Mouse (Mus musculus) hindbrain, embryonic 15.5 days (tissue): ENCODE results near the gene Rnf169. TPM values are rescaled to one million over a fixed set of nuclear protein-coding genes. Genes with fewer than 3 reads are reported as not detected.
A peak's percentile ranks its signal among the peaks of the same experiment; 100 is the strongest.

Experiments
- ATAC-seq: fragments of 200-750 bp; cut with Nextera tagmentation; 2 replicates; pipeline ENCODE4 v1.8.0; 2017; ENCODE audit warnings: low read depth, moderate number of reproducible peaks, moderate TSS enrichment; ENCODE audit not compliant: low FRiP score
- H3K27ac ChIP-seq: fragments of 300-500 bp; sonication (generic); replicated peaks from 2 replicates; pipeline ENCODE4 v1.5.1; 2015; ENCODE audit warnings: mild to moderate bottlenecking, inconsistent platforms
- H3K27me3 ChIP-seq: fragments of 300-500 bp; sonication (generic); 2 replicates; pipeline ENCODE4 v1.6.1; 2015; ENCODE audit warnings: control low read depth, inconsistent platforms
- H3K36me3 ChIP-seq: fragments of 300-500 bp; sonication (generic); 2 replicates; pipeline ENCODE4 v1.6.1; 2015; ENCODE audit warnings: control low read depth, inconsistent platforms
- H3K4me1 ChIP-seq: fragments of 300-500 bp; sonication (generic); replicated peaks from 2 replicates; pipeline ENCODE4 v1.6.1; 2015; ENCODE audit warnings: control low read depth, inconsistent platforms
- H3K4me2 ChIP-seq: fragments of 300-500 bp; sonication (generic); 2 replicates; pipeline ENCODE4 v1.6.1; 2015; ENCODE audit warnings: moderate library complexity, mild to moderate bottlenecking, inconsistent platforms
- H3K4me3 ChIP-seq: fragments of 300-500 bp; sonication (generic); 2 replicates; pipeline ENCODE4 v1.5.1; 2015; ENCODE audit warnings: mild to moderate bottlenecking, inconsistent platforms
- H3K9ac ChIP-seq: fragments of 300-500 bp; sonication (generic); 2 replicates; pipeline ENCODE4 v1.6.1; 2015; ENCODE audit warnings: inconsistent platforms
- H3K9me3 ChIP-seq: fragments of 300-500 bp; sonication (generic); 2 replicates; pipeline ENCODE4 v1.6.1; 2016; ENCODE audit warnings: control low read depth, inconsistent platforms
- WGBS: fragments of 180-500 bp; shearing (Covaris S2); methylation state at CpG from one replicate; pipeline ENCODE4 v1.1.7; 2015; 5-methylcytosine and 5-hydroxymethylcytosine counted together
- polyA plus RNA-seq: library from polyadenylated mRNA; unstranded; fragments of >200 nt; fragmentation: Nextera tagmentation; extraction: Ambion mirVana; gene quantifications from 2 replicates; pipeline ENCODE4 v1.2.1, GENCODE M21; 2015

Gene Rnf169
- polyA plus RNA-seq, 1 experiment from 2014 or later, result 4.6 TPM

GRCm38 (mm10) chr7:99926916-99927714 is 53.1 kb downstream of the Rnf169 start:
- ATAC-seq, result no peak
- no peak overlapping the region for H3K4me3 ChIP-seq
- no peak overlapping the region for H3K4me2 ChIP-seq
- 80% methylated on average over 10 of the region's 10 CpGs for WGBS
- H3K9me3 ChIP-seq, result no peaks in the 10 kb centered on the region
- H3K9ac ChIP-seq, result no peak overlapping the region
- H3K27me3 ChIP-seq, result no peaks in the 10 kb centered on the region
- H3K36me3 ChIP-seq, result peaks cover 33% of the 10 kb centered on the region
- no peaks in the 10 kb centered on the region for H3K4me1 ChIP-seq
- no peak overlapping the region for H3K27ac ChIP-seq

- no peak overlapping the region for H3K4me3 ChIP-seq
- no peak for ATAC-seq
- peaks cover 18% of the 10 kb centered on the region for H3K36me3 ChIP-seq
- peaks cover 20% of the 10 kb centered on the region for H3K4me1 ChIP-seq
- H3K4me2 ChIP-seq, result no peak overlapping the region
- no peak overlapping the region for H3K27ac ChIP-seq
- H3K9me3 ChIP-seq, result no peaks in the 10 kb centered on the region
- 91% methylated on average over 2 of the region's 2 CpGs for WGBS
- no peak overlapping the region for H3K9ac ChIP-seq
- H3K27me3 ChIP-seq, result peaks cover 17% of the 10 kb centered on the region; the same call in 1 of the 2 replicates
Observed at GRCm38 (mm10) chr7:99920416-99920815, 59.8 kb downstream of the Rnf169 start.

- peaks cover 14% of the 10 kb centered on the region for H3K36me3 ChIP-seq
- H3K9me3 ChIP-seq, result no peaks in the 10 kb centered on the region
- H3K4me1 ChIP-seq, result peaks cover 20% of the 10 kb centered on the region
- no peak for ATAC-seq
- no peak overlapping the region for H3K27ac ChIP-seq
- H3K4me3 ChIP-seq, result no peak overlapping the region
- no peak overlapping the region for H3K4me2 ChIP-seq
- 93% methylated on average over 6 of the region's 6 CpGs for WGBS
- no peak overlapping the region for H3K9ac ChIP-seq
- H3K27me3 ChIP-seq, result peaks cover 17% of the 10 kb centered on the region; the same call in 1 of the 2 replicates
Observed at GRCm38 (mm10) chr7:99919971-99920370, 60.3 kb downstream of the Rnf169 start.

GRCm38 (mm10) chr7:99919164-99919563 is 61.1 kb downstream of the Rnf169 start:
- Histone ChIP-seq H3K4me1 (peaks cover 20% of the 10 kb centered on the region), H3K9ac (no peak overlapping the region), H3K9me3 (no peaks in the 10 kb centered on the region), H3K36me3 (peaks cover 8% of the 10 kb centered on the region; the same call in 1 of the 2 replicates), H3K27ac (no peak overlapping the region), H3K4me3 (no peak overlapping the region), H3K4me2 (no peak overlapping the region), H3K27me3 (peaks cover 17% of the 10 kb centered on the region; the same call in 1 of the 2 replicates)
- ATAC-seq, result no peak
- 97% methylated on average over 2 of the region's 2 CpGs for WGBS

- no peaks in the 10 kb centered on the region for H3K36me3 ChIP-seq
- WGBS, result 2% methylated on average over 36 of the region's 36 CpGs
- peak overlapping the region; percentile 36 for H3K9ac ChIP-seq
- peaks cover 20% of the 10 kb centered on the region for H3K4me1 ChIP-seq
- H3K27ac ChIP-seq, result no peak overlapping the region
- H3K9me3 ChIP-seq, result no peaks in the 10 kb centered on the region
- peak overlapping the region; percentile 84 for H3K4me2 ChIP-seq
- ATAC-seq, result peak; percentile 78
- H3K27me3 ChIP-seq, result peaks cover 17% of the 10 kb centered on the region; the same call in 1 of the 2 replicates
- H3K4me3 ChIP-seq, result peak overlapping the region; percentile 38
Observed at GRCm38 (mm10) chr7:99917320-99917844, 62.9 kb downstream of the Rnf169 start.

- Histone ChIP-seq H3K36me3 (no peaks in the 10 kb centered on the region), H3K9me3 (no peaks in the 10 kb centered on the region), H3K27me3 (peaks cover 17% of the 10 kb centered on the region; the same call in 1 of the 2 replicates), H3K4me1 (peaks cover 20% of the 10 kb centered on the region), H3K4me2 (peak overlapping the region; percentile 84), H3K4me3 (peak overlapping the region; percentile 38), H3K27ac (no peak overlapping the region), H3K9ac (peak overlapping the region; percentile 36)
- 3% methylated on average over 22 of the region's 22 CpGs for WGBS
- peak; percentile 28 for ATAC-seq
Observed at GRCm38 (mm10) chr7:99916741-99917319, 63.4 kb downstream of the Rnf169 start.

- H3K9me3 ChIP-seq, result no peaks in the 10 kb centered on the region
- H3K27ac ChIP-seq, result no peak overlapping the region
- H3K9ac ChIP-seq, result no peak overlapping the region
- peaks cover 17% of the 10 kb centered on the region; the same call in 1 of the 2 replicates for H3K27me3 ChIP-seq
- no peaks in the 10 kb centered on the region for H3K36me3 ChIP-seq
- H3K4me1 ChIP-seq, result peaks cover 20% of the 10 kb centered on the region
- ATAC-seq, result no peak
- H3K4me2 ChIP-seq, result no peak overlapping the region
- H3K4me3 ChIP-seq, result no peak overlapping the region
- WGBS, result 77% methylated on average over 2 of the region's 2 CpGs
Observed at GRCm38 (mm10) chr7:99915511-99915910, 64.7 kb downstream of the Rnf169 start.

- H3K36me3 ChIP-seq, result no peaks in the 10 kb centered on the region
- no peak for ATAC-seq
- no peaks in the 10 kb centered on the region for H3K9me3 ChIP-seq
- H3K4me3 ChIP-seq, result no peak overlapping the region
- 89% methylated on average over 10 of the region's 10 CpGs for WGBS
- no peak overlapping the region for H3K27ac ChIP-seq
- no peak overlapping the region for H3K9ac ChIP-seq
- peaks cover 17% of the 10 kb centered on the region; the same call in 1 of the 2 replicates for H3K27me3 ChIP-seq
- H3K4me1 ChIP-seq, result peaks cover 20% of the 10 kb centered on the region
- no peak overlapping the region for H3K4me2 ChIP-seq
Observed at GRCm38 (mm10) chr7:99914316-99914715, 65.9 kb downstream of the Rnf169 start.

- Histone ChIP-seq H3K4me1 (no peaks in the 10 kb centered on the region), H3K4me3 (no peak overlapping the region), H3K9ac (no peak overlapping the region), H3K9me3 (no peaks in the 10 kb centered on the region), H3K27ac (no peak overlapping the region), H3K36me3 (no peaks in the 10 kb centered on the region), H3K27me3 (0 out of 2 replicates have a peak, but pooled peaks cover under 1% of the 10 kb centered on the region), H3K4me2 (no peak overlapping the region)
- ATAC-seq, result no peak
- 82% methylated on average over 5 of the region's 5 CpGs for WGBS
Observed at GRCm38 (mm10) chr7:99911038-99911437, 69.2 kb downstream of the Rnf169 start.

GRCm38 (mm10) chr7:99907463-99907862 is 72.8 kb downstream of the Rnf169 start:
- 85% methylated on average over 3 of the region's 3 CpGs for WGBS
- ATAC-seq, result no peak
- no peak overlapping the region for H3K9ac ChIP-seq
- no peaks in the 10 kb centered on the region for H3K9me3 ChIP-seq
- no peaks in the 10 kb centered on the region for H3K4me1 ChIP-seq
- H3K27me3 ChIP-seq, result no peaks in the 10 kb centered on the region
- H3K4me2 ChIP-seq, result no peak overlapping the region
- H3K36me3 ChIP-seq, result no peaks in the 10 kb centered on the region
- no peak overlapping the region for H3K4me3 ChIP-seq
- no peak overlapping the region for H3K27ac ChIP-seq

GRCm38 (mm10) chr7:99906346-99906745 is 73.9 kb downstream of the Rnf169 start:
- Histone ChIP-seq H3K9me3 (no peaks in the 10 kb centered on the region), H3K36me3 (no peaks in the 10 kb centered on the region), H3K27me3 (no peaks in the 10 kb centered on the region), H3K27ac (no peak overlapping the region), H3K4me2 (no peak overlapping the region), H3K4me1 (no peaks in the 10 kb centered on the region), H3K9ac (no peak overlapping the region), H3K4me3 (no peak overlapping the region)
- 91% methylated on average over 3 of the region's 3 CpGs for WGBS
- no peak for ATAC-seq

GRCm38 (mm10) chr7:99904421-99905005 is 75.7 kb downstream of the Rnf169 start:
- no peaks in the 10 kb centered on the region for H3K36me3 ChIP-seq
- H3K4me1 ChIP-seq, result no peaks in the 10 kb centered on the region
- no peak overlapping the region for H3K9ac ChIP-seq
- ATAC-seq, result no peak
- no peaks in the 10 kb centered on the region for H3K9me3 ChIP-seq
- no peak overlapping the region for H3K4me3 ChIP-seq
- H3K27me3 ChIP-seq, result no peaks in the 10 kb centered on the region
- no peak overlapping the region for H3K27ac ChIP-seq
- H3K4me2 ChIP-seq, result no peak overlapping the region
- WGBS, result 72% methylated on average over 3 of the region's 3 CpGs
